Mouse (Mus musculus): ENCODE results near the gene Zswim7. TPM values are rescaled to one million over a fixed set of nuclear protein-coding genes. Genes with fewer than 3 reads are reported as not detected.
"Not testable (repeated sequence)": the region's sequence is repeated elsewhere in the genome, so short reads cannot be mapped to it uniquely, and the experiment has no call there.

Gene Zswim7
- 10 to 100 TPM; 17.6 to 17.7 TPM for total RNA-seq (2021)
- long read RNA-seq, transcript Zswim7-201 (5 exons, 732 nt), result major isoform, 11 of 19 reads
- long read RNA-seq, partial matches to known transcripts, result 0 of 19 reads
- long read RNA-seq, other reads (novel, unspliced or antisense), result 8 of 19 reads

DNA sequence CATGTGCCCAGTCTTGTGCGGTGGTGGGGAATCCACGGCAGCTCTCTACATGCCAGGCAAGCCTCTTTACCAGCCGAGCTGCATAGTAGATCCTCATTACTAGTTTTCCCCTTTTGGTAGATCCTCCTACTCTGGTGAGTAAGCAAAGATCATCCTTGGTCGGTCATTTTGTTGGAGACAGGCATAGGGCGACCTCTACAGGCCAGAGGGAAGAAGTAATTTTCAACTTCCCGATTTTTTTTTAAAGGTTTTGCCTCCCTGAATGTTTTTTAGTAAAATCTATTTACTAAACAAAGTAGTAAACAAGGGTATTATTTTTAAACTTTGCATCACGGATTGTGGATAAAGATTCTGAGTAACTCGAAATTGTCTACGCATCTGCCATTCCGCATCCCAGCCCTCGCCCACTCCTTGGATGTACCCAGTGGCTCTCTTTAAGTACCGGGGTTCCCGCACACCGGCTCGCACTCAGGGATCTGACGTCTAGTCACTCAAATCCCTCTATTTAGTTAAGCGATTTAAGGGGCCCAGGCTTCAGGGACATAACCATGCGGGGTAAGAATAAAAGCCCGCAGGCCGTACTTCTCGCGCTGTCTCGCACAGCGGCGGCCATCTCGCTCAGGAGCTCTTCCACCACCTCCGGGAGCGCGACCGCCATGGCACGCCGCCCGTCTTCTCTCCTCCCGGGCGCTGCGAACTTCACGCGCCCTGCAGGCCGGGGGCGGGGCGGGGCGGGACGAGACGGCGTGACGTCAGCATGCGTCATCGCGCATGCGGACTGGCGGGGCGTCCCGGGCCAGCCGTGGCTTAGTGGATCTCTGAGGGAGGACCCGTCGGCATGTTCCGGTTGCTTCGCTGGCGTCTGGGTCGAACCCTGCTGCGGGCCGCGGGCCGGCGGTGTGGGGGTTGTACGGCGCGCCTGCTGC lies at the start of gene Zswim7, which contains the start of gene Ttc19:
Gene Zswim7, minus strand, starts transcription at position 701 of the 926 bp plus-strand sequence.
Gene Ttc19, plus strand, starts transcription at position 799 of the 926 bp plus-strand sequence.
- peak; percentile 90 to 95 for DNase-seq (ENCODE audit: low spot score in 2 of 2)

- DNase-seq (ENCODE audit: low spot score in 2 of 2), result no peak
These were observed 42.5 kb upstream of the Zswim7 start for GRCm38 (mm10) chr11:62323659-62324058.

- no peak for DNase-seq (ENCODE audit: low spot score in 2 of 2)
These were observed 38.9 kb upstream of the Zswim7 start for GRCm38 (mm10) chr11:62320097-62320496.

- DNase-seq (ENCODE audit: low spot score in 2 of 2), result peak; percentile 49 to 56
These were observed 36.6 kb upstream of the Zswim7 start for GRCm38 (mm10) chr11:62317746-62318145.

GRCm38 (mm10) chr11:62314984-62315383 lies 33.8 kb upstream of the Zswim7 start:
- no peak for DNase-seq (ENCODE audit: low spot score in 2 of 2)

DNA sequence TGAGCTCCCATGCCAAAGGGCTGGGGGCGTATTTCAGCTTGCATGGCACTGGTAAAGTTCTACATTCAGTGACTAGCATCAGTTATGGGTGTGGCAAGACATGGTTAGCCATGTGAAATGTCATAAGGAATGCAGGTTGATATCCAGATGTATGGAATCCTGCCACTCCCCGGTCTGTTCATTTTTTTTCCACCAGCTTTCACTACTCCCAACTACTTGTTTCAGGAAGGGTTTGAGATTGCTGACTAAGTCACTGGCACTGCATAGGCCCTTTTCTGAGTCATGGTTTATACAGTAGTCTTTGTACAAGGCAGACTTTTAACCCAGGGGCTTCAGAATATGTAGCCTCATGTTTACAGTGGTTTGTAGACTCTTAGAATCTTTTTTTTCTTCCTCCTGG lies 28.1 kb upstream of the Zswim7 start:
- no peak for DNase-seq (ENCODE audit: low spot score in 2 of 2)

DNA sequence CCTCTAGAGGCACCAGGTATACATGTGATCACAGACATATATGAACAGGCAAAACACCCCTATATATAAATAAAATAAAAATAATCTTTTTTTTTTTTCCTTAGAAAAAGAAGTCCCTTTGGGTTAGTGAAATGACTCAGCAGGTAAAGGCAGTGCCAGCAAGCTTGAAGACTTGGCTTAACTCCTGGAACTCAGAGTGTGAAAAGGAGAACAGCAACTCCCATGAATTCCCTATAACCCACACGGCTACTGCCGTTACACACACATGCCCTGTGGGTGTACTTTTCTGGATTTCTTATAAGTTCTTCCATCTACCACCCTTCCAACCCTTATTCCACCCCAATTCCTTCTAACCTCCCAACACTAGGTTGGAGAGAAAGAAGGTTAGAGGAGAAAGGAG lies 24.7 kb upstream of the Zswim7 start:
- no peak for DNase-seq (ENCODE audit: low spot score in 2 of 2)

DNA sequence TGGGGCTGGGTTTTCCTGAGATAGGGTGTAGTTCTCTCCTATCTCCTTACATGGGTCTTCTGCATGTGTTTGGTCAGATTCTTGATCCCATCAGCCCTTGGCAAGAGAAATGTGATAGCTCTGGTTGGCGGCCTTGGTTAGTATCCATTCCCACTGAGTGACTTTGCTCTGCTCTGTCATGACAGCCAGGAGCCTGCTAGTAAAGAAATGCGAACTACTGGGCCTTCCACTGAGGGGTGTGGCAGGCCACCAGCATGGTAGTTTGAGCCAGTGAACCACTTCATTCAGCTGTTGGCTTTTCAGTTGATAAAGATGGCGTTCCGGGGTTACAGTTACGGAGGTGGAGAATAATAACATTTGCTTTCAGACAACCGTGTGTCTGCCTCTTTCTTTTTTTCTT lies 17.7 kb upstream of the Zswim7 start:
- DNase-seq (ENCODE audit: low spot score in 2 of 2), result no peak

GRCm38 (mm10) chr11:62294121-62294520 lies 12.9 kb upstream of the Zswim7 start:
- no peak for DNase-seq (ENCODE audit: low spot score in 2 of 2)

DNA sequence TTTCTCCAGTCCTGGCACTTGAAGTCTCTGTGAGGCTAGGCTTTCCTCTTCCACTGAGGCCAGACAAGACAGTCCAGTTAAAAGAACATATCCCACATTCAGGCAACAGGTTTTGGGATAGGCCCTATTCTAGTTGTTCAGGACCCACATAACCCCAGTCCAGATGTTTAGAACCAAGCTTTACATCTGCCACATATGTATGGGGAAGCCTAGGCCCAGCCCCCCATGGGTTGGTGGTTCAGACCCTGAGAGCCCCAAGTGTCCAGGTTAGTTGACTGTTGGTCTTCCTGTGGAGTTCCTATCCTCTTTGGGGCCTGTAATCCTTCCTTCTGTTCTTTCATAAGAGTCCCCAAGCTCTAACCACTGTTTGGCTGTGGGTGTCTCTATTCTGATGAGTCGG lies 6.5 kb upstream of the Zswim7 start:
- DNase-seq (ENCODE audit: low spot score in 2 of 2), result no peak

DNA sequence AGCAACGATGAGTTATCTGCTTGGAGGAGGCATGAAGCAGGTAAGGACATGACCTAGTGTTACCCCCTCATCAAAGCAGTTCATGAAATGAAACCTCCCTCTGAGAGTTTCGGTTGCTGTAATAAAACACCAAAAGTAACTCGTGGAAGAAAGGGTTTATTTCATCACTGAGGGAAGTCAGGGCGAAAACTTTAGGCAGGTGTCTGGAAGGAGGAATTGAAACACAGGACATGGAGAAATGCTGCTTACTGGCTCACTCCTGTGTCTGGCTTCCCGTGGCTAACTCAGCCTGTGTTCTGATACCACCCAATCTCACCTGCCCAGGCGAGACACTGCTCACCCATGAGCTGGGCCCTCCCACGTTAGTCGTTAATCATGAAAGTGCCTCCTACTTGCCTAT lies 3.8 kb upstream of the Zswim7 start:
- DNase-seq (ENCODE audit: low spot score in 2 of 2), result no peak

DNA sequence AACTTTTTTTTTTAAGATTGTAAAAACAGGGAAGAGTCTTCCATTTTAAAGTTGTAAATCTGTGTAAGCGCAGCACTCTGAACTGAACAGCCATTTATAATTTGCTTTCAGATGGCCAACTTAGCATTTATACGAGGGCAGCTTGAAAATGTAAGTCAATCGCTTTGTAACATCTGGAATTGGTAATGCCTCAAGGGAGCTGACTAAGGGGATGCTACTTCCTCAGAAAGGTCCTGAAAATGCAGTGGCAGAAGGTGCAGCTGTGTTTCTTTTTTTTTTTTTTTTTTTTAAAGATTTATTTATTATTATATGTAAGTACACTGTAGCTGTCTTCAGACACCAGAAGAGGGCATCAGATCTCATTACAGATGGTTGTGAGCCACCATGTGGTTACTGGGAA lies 2.8 kb upstream of the Zswim7 start:
- DNase-seq (ENCODE audit: low spot score in 2 of 2), result not testable (repeated sequence)

DNA sequence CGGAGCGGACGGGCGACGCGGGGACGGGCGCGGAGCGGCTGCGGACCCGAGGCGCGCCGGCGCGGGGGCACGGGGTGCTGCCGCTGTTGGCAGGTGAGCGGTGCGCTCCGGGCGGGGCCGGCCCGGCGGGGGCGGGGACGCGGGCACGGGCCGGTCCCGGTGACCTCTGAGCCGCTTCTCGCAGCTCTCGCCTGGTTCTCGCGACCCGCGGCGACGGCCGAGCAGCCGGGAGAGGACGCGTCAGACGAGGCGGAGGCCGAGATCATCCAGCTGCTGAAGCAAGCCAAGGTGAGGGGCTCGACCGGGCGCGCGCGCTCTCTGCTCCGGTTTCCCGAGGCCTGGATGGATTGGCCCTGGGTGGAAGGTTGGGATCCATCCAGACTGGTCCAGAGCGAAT lies 424 bp upstream of the Zswim7 start:
- peak in 1 of 2 experiments; percentile 62 for DNase-seq (ENCODE audit: low spot score in 2 of 2)

GRCm38 (mm10) chr11:62278027-62278426 lies 3.1 kb downstream of the Zswim7 start:
- DNase-seq (ENCODE audit: low spot score in 2 of 2), result peak; percentile 82 to 85

DNA sequence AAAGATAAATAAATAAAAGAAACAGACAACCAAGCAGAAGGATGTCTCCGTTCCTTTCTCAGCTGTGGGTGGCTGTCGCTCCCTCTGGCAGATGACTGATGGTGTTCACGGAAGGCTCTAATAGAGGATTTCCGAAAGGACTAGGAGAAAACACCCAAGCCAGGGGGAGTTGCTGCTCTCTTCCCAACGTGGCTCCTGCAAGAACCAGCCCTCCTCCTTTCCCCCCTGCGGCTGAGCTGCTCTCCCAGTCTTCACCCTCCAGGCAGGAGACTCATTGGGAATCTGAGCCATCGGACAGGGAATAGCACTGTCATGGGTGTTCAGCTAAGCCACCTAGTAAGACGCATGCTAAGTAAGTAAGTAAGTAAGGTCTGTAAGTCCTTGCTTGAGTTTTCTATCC lies 4.1 kb downstream of the Zswim7 start:
- DNase-seq (ENCODE audit: low spot score in 2 of 2), result no peak

DNA sequence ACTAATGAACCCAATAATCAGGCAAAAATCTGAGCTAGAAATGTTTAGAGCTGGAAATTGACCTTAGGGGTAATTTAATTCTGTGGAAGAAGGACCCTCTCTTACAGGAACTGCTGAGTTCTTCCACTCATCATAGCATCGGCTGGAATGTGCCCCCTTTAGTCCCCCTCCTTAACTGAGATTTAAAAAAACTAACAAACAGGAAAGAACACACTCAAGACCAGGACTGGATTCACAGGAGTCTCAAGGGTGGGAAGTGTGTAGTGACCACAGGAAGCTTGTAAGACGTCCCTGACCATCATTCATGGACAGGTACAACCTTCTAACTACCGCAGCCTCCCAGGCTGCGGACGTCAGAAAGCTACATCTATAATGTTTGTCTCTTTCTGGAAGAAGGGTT lies 10.3 kb downstream of the Zswim7 start:
- DNase-seq (ENCODE audit: low spot score in 2 of 2), result no peak

DNA sequence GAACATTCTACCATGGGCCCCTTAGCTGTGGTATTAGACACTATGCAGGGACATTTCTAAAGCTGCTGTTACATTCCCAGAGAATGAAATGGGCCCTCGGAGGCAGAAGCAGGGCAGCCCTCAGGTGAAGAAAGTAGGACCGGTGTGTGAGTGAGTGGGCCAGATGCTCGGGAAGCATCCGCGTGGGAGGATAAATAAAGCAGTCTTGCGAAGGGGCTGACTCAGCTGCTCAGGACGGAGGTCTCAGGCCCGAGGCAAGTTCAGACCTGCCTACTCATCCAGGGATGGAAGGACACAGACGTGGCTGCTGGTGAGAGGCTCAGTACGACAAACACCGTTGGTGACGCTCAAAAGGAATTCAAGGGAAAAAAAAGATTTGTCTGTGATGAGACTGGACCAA lies 12.1 kb downstream of the Zswim7 start:
- DNase-seq (ENCODE audit: low spot score in 2 of 2), result no peak

- no peak for DNase-seq (ENCODE audit: low spot score in 2 of 2)
These were observed 12.8 kb downstream of the Zswim7 start for GRCm38 (mm10) chr11:62268381-62268780.

- no peak for DNase-seq (ENCODE audit: low spot score in 2 of 2)
These were observed 14.5 kb downstream of the Zswim7 start for GRCm38 (mm10) chr11:62266466-62267214.

GRCm38 (mm10) chr11:62265642-62266041 lies 15.5 kb downstream of the Zswim7 start:
- no peak for DNase-seq (ENCODE audit: low spot score in 2 of 2)

GRCm38 (mm10) chr11:62264018-62264417 lies 17.2 kb downstream of the Zswim7 start:
- no peak for DNase-seq (ENCODE audit: low spot score in 2 of 2)

DNA sequence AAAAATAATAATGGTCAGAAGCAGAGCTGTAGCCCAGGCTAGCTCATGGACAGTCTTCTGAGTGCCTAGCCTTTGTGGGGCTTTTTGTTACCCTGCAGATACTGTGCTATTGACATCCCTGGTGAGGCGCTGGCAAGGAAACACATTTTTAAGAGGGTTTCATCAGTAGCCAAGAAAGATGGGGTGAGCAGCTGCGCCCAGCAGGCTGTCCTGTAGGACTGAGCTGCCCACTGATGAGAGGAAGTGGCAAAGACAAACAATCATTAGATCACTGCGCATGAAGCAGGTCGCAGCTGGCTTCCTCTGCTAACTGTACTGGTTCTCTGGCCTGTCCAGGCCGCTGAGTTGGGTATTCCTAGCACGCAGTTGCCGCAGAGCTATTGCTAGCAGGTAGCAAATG lies 17.6 kb downstream of the Zswim7 start:
- DNase-seq (ENCODE audit: low spot score in 2 of 2), result peak in 1 of 2 experiments; percentile 33
